Mouse (Mus musculus) bone marrow macrophage, adult 2 months (primary cell): Measurements from ENCODE around the gene Phf3.

Experiments
- CTCF ChIP-seq: IDR thresholded peaks from 2 replicates; pipeline ENCODE4 v1.5.1; 2012; ENCODE audit warnings: low read depth, mild to moderate bottlenecking, low read length, moderate library complexity
- POLR2A ChIP-seq: IDR thresholded peaks from 2 replicates; pipeline ENCODE4 v1.6.1; 2012; ENCODE audit warnings: mild to moderate bottlenecking, low read depth, low read length, borderline replicate concordance

- TF ChIP-seq POLR2A (no peak), CTCF (no peak)
Measured at GRCm38 (mm10) chr1:30903480-30904218, 29.9 kb upstream of the Phf3 start.
